Mouse (Mus musculus) effector memory CD4-positive, alpha-beta T cell, adult 7 months (primary cell): ENCODE results near the gene Olfr1000. TPM values are rescaled to one million over a fixed set of nuclear protein-coding genes. Genes with fewer than 3 reads are reported as not detected.

Experiments
- polyA plus RNA-seq: library from polyadenylated mRNA; unstranded; fragments of 100-300 nt; shearing (Covaris generic); gene quantifications from one replicate; pipeline ENCODE4 v1.2.1, GENCODE M21; 2017

Gene Olfr1000
- 0.27 TPM for polyA plus RNA-seq

DNA sequence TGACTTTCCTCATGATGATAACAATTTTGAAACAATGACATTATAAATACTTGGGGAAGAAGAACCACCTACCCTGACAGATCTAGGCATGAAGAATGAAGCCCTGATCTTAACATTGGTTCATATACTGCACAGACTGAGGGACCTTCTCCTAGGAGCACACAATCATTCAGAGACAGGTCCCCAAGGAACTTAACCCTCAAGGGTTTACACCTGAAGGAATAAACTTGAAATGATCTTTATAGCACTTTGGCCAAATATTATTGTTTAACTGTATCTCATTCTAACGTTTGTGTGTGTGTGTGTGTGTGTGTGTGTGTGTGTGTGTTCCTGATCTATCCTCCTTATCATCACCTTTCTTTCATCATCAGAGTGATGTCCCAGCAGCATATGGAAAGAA, at the start of gene Olfr1000:
Gene Olfr1000, minus strand, starts transcription at position 101 of the 400 bp plus-strand sequence.

DNA sequence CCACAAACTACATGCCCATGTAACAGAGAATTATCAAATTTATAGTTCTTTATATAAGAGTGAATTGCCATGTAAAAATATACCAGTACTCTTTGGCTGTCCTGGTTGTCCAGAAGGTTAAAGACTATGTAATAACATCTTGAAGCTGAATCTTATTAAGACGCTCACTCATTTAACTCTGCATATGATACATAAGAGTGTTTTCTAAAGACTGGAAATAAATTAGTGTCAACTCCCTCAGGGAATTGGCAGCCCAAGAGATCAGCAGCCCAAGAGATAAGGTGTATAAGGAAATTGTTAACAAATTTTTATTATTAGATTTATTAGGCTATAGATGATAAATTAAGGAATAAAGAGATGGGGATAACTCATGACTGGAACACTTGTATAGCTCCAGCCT, 38.9 kb upstream of the Olfr1000 start, which contains the start of gene Olfr1002:
Gene Olfr1002, minus strand, starts transcription at position 101 of the 400 bp plus-strand sequence.

DNA sequence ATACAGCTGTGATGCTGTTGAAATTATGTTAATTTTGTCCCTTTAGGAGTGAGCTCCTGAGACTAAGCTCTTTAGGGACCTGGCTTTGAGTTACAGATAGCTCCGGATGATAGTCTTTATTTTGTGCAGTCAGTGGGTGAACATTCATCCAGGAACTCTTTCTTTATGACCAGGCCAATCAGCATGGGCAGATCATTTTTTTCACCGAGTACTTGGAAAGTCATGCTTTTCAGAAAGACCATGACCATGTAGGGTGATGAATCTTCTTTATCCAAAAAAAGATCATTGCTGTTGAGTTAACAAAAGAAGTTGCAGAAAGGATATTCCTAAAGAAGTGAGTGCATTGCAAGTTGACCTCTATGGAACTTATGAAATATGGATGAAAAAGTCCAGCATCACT, 23.1 kb downstream of the Olfr1000 start, which contains the start of gene Olfr998:
Gene Olfr998, plus strand, starts transcription at position 301 of the 400 bp plus-strand sequence.

DNA sequence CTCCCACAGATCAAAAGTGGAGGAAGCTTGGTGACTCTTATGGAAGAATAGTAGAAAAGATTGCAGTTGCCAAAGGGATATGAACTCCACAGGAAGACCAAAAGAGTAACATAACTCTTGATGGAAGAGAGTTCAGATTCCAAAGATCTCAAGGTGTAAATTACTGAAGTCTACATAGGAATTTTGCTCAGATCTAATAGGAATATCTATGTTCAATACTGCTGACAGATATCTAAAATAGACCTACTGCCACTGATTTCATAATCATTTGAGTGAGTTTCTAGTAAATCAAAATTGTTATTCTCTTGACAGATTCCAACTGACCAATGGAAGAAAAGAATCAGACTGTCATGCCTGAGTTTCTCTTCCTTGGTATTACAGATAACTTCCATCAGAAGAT, 32.8 kb downstream of the Olfr1000 start, which contains the start of gene Olfr996:
Gene Olfr996, plus strand, starts transcription at position 301 of the 400 bp plus-strand sequence.

Other genes with a start within 250 kb of the Olfr1000 start
- not detected for gene Olfr988, start 248.7 kb downstream of the Olfr1000 start, polyA plus RNA-seq
- not detected for gene Olfr992, start 202.4 kb downstream of the Olfr1000 start, polyA plus RNA-seq
- gene Olfr993, start 197.0 kb downstream of the Olfr1000 start, polyA plus RNA-seq = not detected
- not detected for gene Olfr994, start 175.5 kb downstream of the Olfr1000 start, polyA plus RNA-seq
- gene Olfr995, start 168.3 kb downstream of the Olfr1000 start, polyA plus RNA-seq = 0.29 TPM
- gene 4833423E24Rik, start 92.9 kb downstream of the Olfr1000 start, polyA plus RNA-seq = not detected
- gene Olfr996, start 32.7 kb downstream of the Olfr1000 start, polyA plus RNA-seq = not detected
- gene Olfr998, start 23.0 kb downstream of the Olfr1000 start, polyA plus RNA-seq = not detected
- gene Olfr1002, start 38.8 kb upstream of the Olfr1000 start, polyA plus RNA-seq = not detected
- gene Olfr154, start 52.6 kb upstream of the Olfr1000 start, polyA plus RNA-seq = not detected
- not detected for gene Olfr1006, start 66.9 kb upstream of the Olfr1000 start, polyA plus RNA-seq
- gene Olfr1008, start 77.5 kb upstream of the Olfr1000 start, polyA plus RNA-seq = not detected
- not detected for gene Olfr1009, start 103.5 kb upstream of the Olfr1000 start, polyA plus RNA-seq
- gene Olfr1012, start 150.9 kb upstream of the Olfr1000 start, polyA plus RNA-seq = not detected
- 0.11 TPM for gene Olfr1013, start 155.2 kb upstream of the Olfr1000 start, polyA plus RNA-seq
- gene Olfr1014, start 160.8 kb upstream of the Olfr1000 start, polyA plus RNA-seq = 0.21 TPM
- gene Olfr1015, start 170.1 kb upstream of the Olfr1000 start, polyA plus RNA-seq = 0.51 TPM
- 1.2 TPM for gene Olfr1016, start 190.6 kb upstream of the Olfr1000 start, polyA plus RNA-seq
- not detected for gene Olfr1018, start 206.6 kb upstream of the Olfr1000 start, polyA plus RNA-seq
- gene Olfr1019, start 233.6 kb upstream of the Olfr1000 start, polyA plus RNA-seq = not detected
- gene Olfr1020, start 235.1 kb upstream of the Olfr1000 start, polyA plus RNA-seq = not detected